Mouse (Mus musculus) G1E (cell line): ENCODE measurements around the gene Ttc28. TPM values are rescaled to one million over a fixed set of nuclear protein-coding genes. Genes with fewer than 3 reads are reported as not detected.

ENCODE experiments used
- ATAC-seq: 2 replicates; pipeline ENCODE4 v1.8.0; 2016; ENCODE audit warnings: mild to moderate bottlenecking; ENCODE audit not compliant: insufficient number of reproducible peaks, poor library complexity, low FRiP score, severe bottlenecking; ENCODE audit errors: extremely low read depth
- DNase-seq: peaks from one replicate; pipeline ENCODE4 v3.0.0; 2012; ENCODE audit warnings: low spot score
- H3K27me3 ChIP-seq: 2 replicates; pipeline ENCODE4 v1.6.1; 2012; ENCODE audit warnings: mild to moderate bottlenecking, low read length, inconsistent platforms; ENCODE audit not compliant: insufficient read depth
- H3K36me3 ChIP-seq: replicated peaks from 2 replicates; pipeline ENCODE3; 2012; ENCODE audit warnings: mild to moderate bottlenecking, inconsistent platforms
- H3K4me1 ChIP-seq: 2 replicates; pipeline ENCODE4 v1.6.1; 2012; ENCODE audit warnings: low read depth, low read length, inconsistent platforms, mixed read lengths; ENCODE audit not compliant: insufficient read depth
- H3K4me3 ChIP-seq: 2 replicates; pipeline ENCODE4 v1.5.1; 2012; ENCODE audit warnings: low read depth, mild to moderate bottlenecking, inconsistent platforms, low read length, moderate library complexity, mixed read lengths
- H3K9me3 ChIP-seq: replicated peaks from 2 replicates; pipeline ENCODE4 v1.6.1; 2012; ENCODE audit warnings: inconsistent platforms
- CTCF ChIP-seq: IDR thresholded peaks from 2 replicates; pipeline ENCODE4 v1.5.1; 2012; ENCODE audit warnings: low read depth, low read length, inconsistent platforms, mixed read lengths
- GATA1 ChIP-seq: IDR thresholded peaks from 2 replicates; pipeline ENCODE4 v1.6.1; 2012; ENCODE audit warnings: borderline replicate concordance, low read length, inconsistent platforms, mixed read lengths
- GATA2 ChIP-seq: IDR thresholded peaks from 2 replicates; pipeline ENCODE4 v1.6.1; 2012; ENCODE audit warnings: low read depth, low read length, inconsistent platforms, borderline replicate concordance
- POLR2AphosphoS5 ChIP-seq: IDR thresholded peaks from 2 replicates; pipeline ENCODE4 v1.6.1; 2012; ENCODE audit warnings: low read depth, low read length, inconsistent platforms; ENCODE audit not compliant: insufficient replicate concordance
- TAL1 ChIP-seq: conservative IDR thresholded peaks from 2 replicates; pipeline ENCODE4 v1.6.1; 2012; ENCODE audit warnings: low read depth, low read length, inconsistent platforms, mixed read lengths
- polyA plus RNA-seq: library from polyadenylated mRNA; stranded (reverse); fragments of >175 nt; gene quantifications from 2 replicates; pipeline ENCODE4 v1.2.3, GENCODE M21; 2012
- total RNA-seq, 2 experiments: library from RNA; stranded (forward) in 1 of 2; stranded (reverse) in 1 of 2; fragments of 200-1000 nt in 1 of 2; fragments of >200 nt in 1 of 2; fragmentation: Nextera tagmentation in 1 of 2; gene quantifications; 2 replicates each; pipeline ENCODE4 v1.2.3; 2014 to 2017

Gene Ttc28
- total and polyA plus RNA-seq, 3 experiments, result 0.28 to 2.0 (median 0.55) TPM

DNA sequence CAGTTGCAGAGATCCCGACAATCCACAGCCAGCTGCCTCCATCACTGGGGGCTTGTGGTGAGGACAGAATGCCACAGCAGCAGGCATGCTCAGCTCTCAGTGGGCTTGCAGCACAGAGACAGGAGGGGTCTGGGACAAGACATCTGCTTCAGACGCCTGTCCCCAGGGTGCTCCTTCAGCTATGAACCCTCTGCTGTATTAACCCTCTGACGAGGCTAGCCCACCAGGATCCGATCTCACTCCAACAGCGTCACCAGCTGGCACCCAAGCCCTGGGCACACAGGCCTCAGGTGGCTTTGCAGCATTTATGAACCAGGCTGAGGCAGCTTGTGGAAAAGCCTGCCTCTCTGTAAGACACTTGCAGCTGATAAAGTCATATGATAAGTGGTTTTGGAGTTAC lies 339.4 kb downstream of the Ttc28 start:
- DNase-seq (no peak), ATAC-seq (no peak)
- no peaks in the 10 kb centered on the region for H3K4me1 ChIP-seq
- TF ChIP-seq POLR2AphosphoS5 (no peak), TAL1 (no peak), GATA2 (no peak), CTCF (no peak), GATA1 (no peak)
- H3K27me3 ChIP-seq, result no peaks in the 10 kb centered on the region
- no peaks in the 10 kb centered on the region for H3K36me3 ChIP-seq
- no peaks in the 10 kb centered on the region for H3K9me3 ChIP-seq
- H3K4me3 ChIP-seq, result no peak overlapping the region

DNA sequence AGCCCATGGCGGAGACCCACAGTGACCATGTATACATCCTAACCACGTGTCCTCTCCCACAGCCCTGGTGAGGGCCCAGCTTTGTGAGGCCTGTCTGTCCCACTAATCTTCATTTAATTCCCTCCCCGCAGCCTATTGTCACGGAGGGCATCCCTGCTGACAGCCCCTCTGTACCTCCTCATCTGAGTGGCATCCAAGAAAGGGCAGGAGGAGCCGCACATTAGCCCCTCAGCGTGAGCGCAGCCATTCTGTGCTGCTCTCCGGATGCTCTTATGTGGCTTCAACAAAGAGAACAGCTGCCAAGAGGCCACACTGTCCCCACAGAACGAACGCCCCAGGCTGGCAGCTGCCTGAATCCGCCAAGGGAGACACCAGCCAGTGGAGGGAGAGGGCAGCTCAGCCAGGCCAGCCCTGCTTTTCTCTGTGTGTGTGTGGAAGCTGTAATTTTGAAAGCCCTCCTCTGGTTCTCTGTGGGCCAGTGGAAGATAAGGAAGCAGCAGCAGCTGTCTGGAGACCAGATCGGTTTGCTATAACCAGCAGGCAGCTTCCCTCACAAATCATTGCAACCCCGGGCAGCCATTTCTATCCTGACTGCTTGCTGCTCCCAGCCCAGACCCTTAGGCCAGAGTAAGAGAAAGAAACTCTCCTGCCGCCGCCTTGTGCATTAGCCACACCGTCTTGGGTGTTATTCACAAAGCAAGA lies 341.2 kb downstream of the Ttc28 start:
- Histone ChIP-seq H3K4me1 (no peaks in the 10 kb centered on the region), H3K9me3 (no peaks in the 10 kb centered on the region), H3K36me3 (no peaks in the 10 kb centered on the region), H3K4me3 (no peak overlapping the region), H3K27me3 (no peaks in the 10 kb centered on the region)
- ATAC-seq (no peak), DNase-seq (no peak)
- TF ChIP-seq CTCF (no peak), TAL1 (no peak), GATA2 (no peak)

DNA sequence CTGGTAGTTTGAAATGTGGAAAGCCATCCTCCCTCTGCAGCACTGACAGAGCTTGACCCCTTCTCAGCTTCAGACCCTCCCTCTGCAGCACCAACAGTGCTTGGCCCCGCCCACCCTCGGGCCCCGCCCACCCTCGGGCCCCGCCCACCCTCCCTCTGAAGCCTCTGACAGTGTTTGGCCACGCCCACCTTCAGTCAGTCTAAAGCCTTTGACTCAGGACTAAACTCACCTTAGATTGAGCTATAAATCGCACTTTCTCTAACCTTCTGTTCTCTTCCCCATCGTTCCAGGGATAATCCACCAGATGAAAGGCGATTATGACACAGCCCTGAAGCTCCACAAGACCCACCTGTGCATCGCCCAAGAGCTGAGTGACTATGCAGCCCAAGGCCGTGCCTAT lies 343.2 kb downstream of the Ttc28 start:
- no peak for ATAC-seq
- DNase-seq, result no peak
- Histone ChIP-seq H3K4me1 (no peaks in the 10 kb centered on the region), H3K4me3 (no peak overlapping the region), H3K36me3 (no peaks in the 10 kb centered on the region), H3K27me3 (peaks cover 2% of the 10 kb centered on the region; the same call in 1 of the 2 replicates), H3K9me3 (no peaks in the 10 kb centered on the region)
- TF ChIP-seq TAL1 (no peak), POLR2AphosphoS5 (no peak), GATA2 (no peak), CTCF (no peak), GATA1 (no peak)

DNA sequence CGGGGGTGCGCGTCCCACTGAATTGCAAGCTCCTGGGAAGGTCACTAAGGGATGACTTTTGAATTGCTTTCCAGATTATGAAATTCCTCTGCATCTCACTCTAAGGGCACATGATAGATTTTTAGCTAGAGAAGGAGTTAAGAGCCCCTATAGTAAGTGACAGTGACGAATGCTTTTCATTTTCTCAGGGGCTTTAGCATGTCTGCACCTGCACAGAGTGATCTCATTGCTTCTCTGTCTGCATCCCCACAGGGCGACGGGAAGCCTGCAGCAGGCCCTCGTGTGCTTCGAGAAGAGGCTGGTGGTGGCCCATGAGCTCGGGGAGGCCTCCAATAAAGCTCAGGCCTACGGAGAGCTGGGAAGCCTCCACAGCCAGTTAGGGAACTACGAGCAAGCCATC lies 345.7 kb downstream of the Ttc28 start:
- no peak for TF ChIP-seq TAL1

DNA sequence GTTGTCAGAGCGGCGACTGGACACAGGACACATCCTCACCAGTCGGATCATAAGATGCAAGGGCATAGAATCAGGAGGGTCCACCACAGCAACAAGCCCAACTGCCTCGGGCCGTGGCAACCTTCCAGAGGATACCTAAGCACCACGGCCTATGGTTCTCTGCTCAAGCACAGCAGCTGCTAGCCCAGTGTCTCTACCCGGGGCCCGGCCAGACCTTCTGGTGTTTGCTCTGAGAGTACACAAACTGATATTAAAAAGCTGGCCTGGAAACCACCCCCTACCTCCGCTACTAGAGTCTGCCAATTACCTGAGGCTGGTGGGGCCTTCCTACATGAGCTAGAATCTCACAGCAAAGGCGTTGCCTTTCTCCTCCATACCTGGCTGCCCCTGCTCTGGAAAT lies 346.9 kb downstream of the Ttc28 start:
- Histone ChIP-seq H3K36me3 (no peaks in the 10 kb centered on the region), H3K27me3 (peaks cover 2% of the 10 kb centered on the region; the same call in 1 of the 2 replicates), H3K9me3 (no peaks in the 10 kb centered on the region), H3K4me3 (no peak overlapping the region), H3K4me1 (no peaks in the 10 kb centered on the region)
- ATAC-seq (no peak), DNase-seq (no peak)
- no peak for TF ChIP-seq CTCF
- TF ChIP-seq TAL1, result no peak
- TF ChIP-seq POLR2AphosphoS5, result no peak
- TF ChIP-seq GATA2, result no peak
- TF ChIP-seq GATA1, result no peak

More for the DNA sequence above, 345.7 kb downstream of the Ttc28 start:
- H3K4me3 ChIP-seq, result no peak overlapping the region
- DNase-seq (no peak), ATAC-seq (no peak)
- no peaks in the 10 kb centered on the region for H3K4me1 ChIP-seq
- no peaks in the 10 kb centered on the region for H3K36me3 ChIP-seq
- H3K9me3 ChIP-seq, result no peaks in the 10 kb centered on the region
- peaks cover 2% of the 10 kb centered on the region; the same call in 1 of the 2 replicates for H3K27me3 ChIP-seq

DNA sequence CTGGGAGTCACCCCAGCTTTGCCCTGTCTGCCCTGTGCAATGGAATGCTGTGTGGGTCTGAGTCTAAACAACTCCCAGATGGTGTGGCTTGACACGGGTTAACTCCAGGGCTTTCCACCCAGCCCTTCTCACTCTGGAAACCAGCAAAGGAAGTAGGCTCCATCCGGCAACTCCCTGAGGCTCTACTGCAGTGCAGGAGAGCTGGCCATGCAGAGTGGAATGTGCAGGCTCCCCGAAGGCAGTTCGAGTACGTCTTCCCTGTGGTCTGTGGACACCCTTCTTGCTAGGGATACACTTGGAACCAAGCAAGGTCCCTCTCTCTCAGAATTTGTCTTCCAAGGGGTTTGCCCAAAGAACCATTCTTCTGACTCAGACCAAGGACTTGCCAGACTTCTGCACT lies 348.2 kb downstream of the Ttc28 start:
- H3K36me3 ChIP-seq, result no peaks in the 10 kb centered on the region
- H3K4me1 ChIP-seq, result no peaks in the 10 kb centered on the region
- no peaks in the 10 kb centered on the region for H3K9me3 ChIP-seq
- H3K27me3 ChIP-seq, result peaks cover 2% of the 10 kb centered on the region; the same call in 1 of the 2 replicates
- ATAC-seq (no peak), DNase-seq (no peak)
- H3K4me3 ChIP-seq, result no peak overlapping the region
- TF ChIP-seq TAL1 (no peak), GATA1 (no peak)
